Mouse (Mus musculus): ENCODE results near the gene Zbtb48. TPM values are rescaled to one million over a fixed set of nuclear protein-coding genes. Genes with fewer than 3 reads are reported as not detected.

The Zbtb48 gene
- polyA plus RNA-seq, 2 experiments from 2014 or later: 14.1 to 22.0 TPM

Other genes with a start within 250 kb of the Zbtb48 start
- 10 to 100 TPM; 45.5 to 49.5 TPM for gene Camta1, start 165.8 kb downstream of the Zbtb48 start, polyA plus RNA-seq (2017; shearing (Covaris generic))
- gene Dnajc11, start 94.0 kb downstream of the Zbtb48 start, polyA plus RNA-seq (2017; shearing (Covaris generic)): 10 to 100 TPM; 27.9 to 31.7 TPM
- gene Thap3, start 38.7 kb downstream of the Zbtb48 start, polyA plus RNA-seq (2017; shearing (Covaris generic)): 100 to 1,000 TPM in 1 of 2 experiments, 10 to 100 TPM in 1; 89.8 to 107 TPM
- gene Phf13, start 31.4 kb downstream of the Zbtb48 start, polyA plus RNA-seq (2017; shearing (Covaris generic)): 1 to 10 TPM; 2.3 to 3.0 TPM
- 1 to 10 TPM; 2.2 to 4.2 TPM for gene Klhl21, start 18.9 kb downstream of the Zbtb48 start, polyA plus RNA-seq (2017; shearing (Covaris generic))
- gene Tas1r1, start 10.9 kb upstream of the Zbtb48 start, polyA plus RNA-seq (2017; shearing (Covaris generic)): not detected
- 10 to 100 TPM; 11.3 to 14.6 TPM for gene Nol9, start 11.7 kb upstream of the Zbtb48 start, polyA plus RNA-seq (2017; shearing (Covaris generic))
- gene Plekhg5, start 44.8 kb upstream of the Zbtb48 start, polyA plus RNA-seq (2017; shearing (Covaris generic)): 1 to 10 TPM; 1.3 to 2.6 TPM
- 100 to 1,000 TPM; 132 to 150 TPM for gene Tnfrsf25, start 88.3 kb upstream of the Zbtb48 start, polyA plus RNA-seq (2017; shearing (Covaris generic))
- 1 to 10 TPM; 6.9 to 8.3 TPM for gene Espn, start 124.7 kb upstream of the Zbtb48 start, polyA plus RNA-seq (2017; shearing (Covaris generic))
- not detected for gene Hes2, start 131.2 kb upstream of the Zbtb48 start, polyA plus RNA-seq (2017; shearing (Covaris generic))
- 100 to 1,000 TPM; 134 to 172 TPM for gene Acot7, start 150.5 kb upstream of the Zbtb48 start, polyA plus RNA-seq (2017; shearing (Covaris generic))
- gene Gpr153, start 246.6 kb upstream of the Zbtb48 start, polyA plus RNA-seq (2017; shearing (Covaris generic)): not detected

Measured in activated CD4-positive, CD25-positive, alpha-beta regulatory T cell, adult 4 months (primary cell).